Mouse (Mus musculus): ENCODE data around the gene Actg2. TPM values are rescaled to one million over a fixed set of nuclear protein-coding genes. Genes with fewer than 3 reads are reported as not detected.

The Actg2 gene
- polyA plus RNA-seq, 1 experiment from 2014 or later, result 1.7 TPM

GRCm38 (mm10) chr6:83532608-83533007, 3.5 kb downstream of the Actg2 start:
- no peaks in the 10 kb centered on the region for H3K36me3 ChIP-seq (ENCODE audit: control insufficient read depth, insufficient read depth, low read length)
- 69% methylated on average over 2 of the region's 2 CpGs for WGBS
- H3K9ac ChIP-seq (ENCODE audit: low read depth, low read length), result no peak overlapping the region
- H3K27me3 ChIP-seq (ENCODE audit: control insufficient read depth, insufficient read depth, low read depth, low read length), result no peaks in the 10 kb centered on the region
- no peak overlapping the region for H3K4me2 ChIP-seq (ENCODE audit: low read length)
- H3K4me1 ChIP-seq (ENCODE audit: control insufficient read depth, insufficient read depth, low read length), result no peaks in the 10 kb centered on the region
- no peak for ATAC-seq
- H3K27ac ChIP-seq (ENCODE audit: low read length), result no peak overlapping the region
- no peaks in the 10 kb centered on the region for H3K9me3 ChIP-seq (replicated peaks; ENCODE audit: control insufficient read depth, low read length, poor library complexity, severe bottlenecking)
- no peak overlapping the region for H3K4me3 ChIP-seq (ENCODE audit: low read depth, low read length)

- ATAC-seq, result no peak
- H3K9me3 ChIP-seq (replicated peaks; ENCODE audit: control insufficient read depth, low read length, poor library complexity, severe bottlenecking), result no peaks in the 10 kb centered on the region
- no peaks in the 10 kb centered on the region for H3K27me3 ChIP-seq (ENCODE audit: control insufficient read depth, insufficient read depth, low read depth, low read length)
- H3K9ac ChIP-seq (ENCODE audit: low read depth, low read length), result no peak overlapping the region
- H3K4me3 ChIP-seq (ENCODE audit: low read depth, low read length), result no peak overlapping the region
- H3K36me3 ChIP-seq (ENCODE audit: control insufficient read depth, insufficient read depth, low read length), result no peaks in the 10 kb centered on the region
- H3K27ac ChIP-seq (ENCODE audit: low read length), result no peak overlapping the region
- H3K4me2 ChIP-seq (ENCODE audit: low read length), result no peak overlapping the region
- H3K4me1 ChIP-seq (ENCODE audit: control insufficient read depth, insufficient read depth, low read length), result no peaks in the 10 kb centered on the region
- 78% methylated on average over 6 of the region's 6 CpGs for WGBS
Measured at GRCm38 (mm10) chr6:83523194-83523593, 12.9 kb downstream of the Actg2 start.

GRCm38 (mm10) chr6:83521784-83522183, 14.3 kb downstream of the Actg2 start:
- no peaks in the 10 kb centered on the region for H3K36me3 ChIP-seq (ENCODE audit: control insufficient read depth, insufficient read depth, low read length)
- H3K9ac ChIP-seq (ENCODE audit: low read depth, low read length), result no peak overlapping the region
- WGBS, result 77% methylated on average over 6 of the region's 6 CpGs
- H3K27ac ChIP-seq (ENCODE audit: low read length), result no peak overlapping the region
- H3K9me3 ChIP-seq (replicated peaks; ENCODE audit: control insufficient read depth, low read length, poor library complexity, severe bottlenecking), result no peaks in the 10 kb centered on the region
- H3K27me3 ChIP-seq (ENCODE audit: control insufficient read depth, insufficient read depth, low read depth, low read length), result no peaks in the 10 kb centered on the region
- H3K4me1 ChIP-seq (ENCODE audit: control insufficient read depth, insufficient read depth, low read length), result no peaks in the 10 kb centered on the region
- no peak overlapping the region for H3K4me2 ChIP-seq (ENCODE audit: low read length)
- ATAC-seq, result no peak
- no peak overlapping the region for H3K4me3 ChIP-seq (ENCODE audit: low read depth, low read length)

- H3K27ac ChIP-seq (ENCODE audit: low read length), result no peak overlapping the region
- H3K9ac ChIP-seq (ENCODE audit: low read depth, low read length), result no peak overlapping the region
- WGBS, result 88% methylated on average over 3 of the region's 3 CpGs
- H3K36me3 ChIP-seq (ENCODE audit: control insufficient read depth, insufficient read depth, low read length), result no peaks in the 10 kb centered on the region
- no peak overlapping the region for H3K4me3 ChIP-seq (ENCODE audit: low read depth, low read length)
- ATAC-seq, result no peak
- H3K4me1 ChIP-seq (ENCODE audit: control insufficient read depth, insufficient read depth, low read length), result no peaks in the 10 kb centered on the region
- no peaks in the 10 kb centered on the region for H3K9me3 ChIP-seq (replicated peaks; ENCODE audit: control insufficient read depth, low read length, poor library complexity, severe bottlenecking)
- H3K27me3 ChIP-seq (ENCODE audit: control insufficient read depth, insufficient read depth, low read depth, low read length), result no peaks in the 10 kb centered on the region
- no peak overlapping the region for H3K4me2 ChIP-seq (ENCODE audit: low read length)
Measured at GRCm38 (mm10) chr6:83518637-83519036, 17.4 kb downstream of the Actg2 start.

GRCm38 (mm10) chr6:83515172-83515571, 20.9 kb downstream of the Actg2 start:
- no peak overlapping the region for H3K27ac ChIP-seq (ENCODE audit: low read length)
- H3K9ac ChIP-seq (ENCODE audit: low read depth, low read length), result no peak overlapping the region
- no peak for ATAC-seq
- no peaks in the 10 kb centered on the region for H3K36me3 ChIP-seq (ENCODE audit: control insufficient read depth, insufficient read depth, low read length)
- 82% methylated on average over 3 of the region's 3 CpGs for WGBS
- no peaks in the 10 kb centered on the region for H3K4me1 ChIP-seq (ENCODE audit: control insufficient read depth, insufficient read depth, low read length)
- no peak overlapping the region for H3K4me2 ChIP-seq (ENCODE audit: low read length)
- no peaks in the 10 kb centered on the region for H3K9me3 ChIP-seq (replicated peaks; ENCODE audit: control insufficient read depth, low read length, poor library complexity, severe bottlenecking)
- no peaks in the 10 kb centered on the region for H3K27me3 ChIP-seq (ENCODE audit: control insufficient read depth, insufficient read depth, low read depth, low read length)
- no peak overlapping the region for H3K4me3 ChIP-seq (ENCODE audit: low read depth, low read length)

GRCm38 (mm10) chr6:83512495-83512894, 23.6 kb downstream of the Actg2 start:
- Histone ChIP-seq H3K9ac (ENCODE audit: low read depth, low read length) (no peak overlapping the region), H3K4me2 (ENCODE audit: low read length) (no peak overlapping the region), H3K9me3 (replicated peaks; ENCODE audit: control insufficient read depth, low read length, poor library complexity, severe bottlenecking) (no peaks in the 10 kb centered on the region), H3K27ac (ENCODE audit: low read length) (no peak overlapping the region), H3K4me1 (ENCODE audit: control insufficient read depth, insufficient read depth, low read length) (peaks cover 2% of the 10 kb centered on the region; the same call in 1 of the 2 replicates), H3K36me3 (ENCODE audit: control insufficient read depth, insufficient read depth, low read length) (no peaks in the 10 kb centered on the region), H3K27me3 (ENCODE audit: control insufficient read depth, insufficient read depth, low read depth, low read length) (no peaks in the 10 kb centered on the region), H3K4me3 (ENCODE audit: low read depth, low read length) (no peak overlapping the region)
- 37% methylated on average over 1 of the region's 1 CpGs for WGBS
- ATAC-seq, result no peak

GRCm38 (mm10) chr6:83510210-83510609, 25.9 kb downstream of the Actg2 start:
- Histone ChIP-seq H3K27me3 (ENCODE audit: control insufficient read depth, insufficient read depth, low read depth, low read length) (no peaks in the 10 kb centered on the region), H3K27ac (ENCODE audit: low read length) (no peak overlapping the region), H3K9ac (ENCODE audit: low read depth, low read length) (no peak overlapping the region), H3K9me3 (replicated peaks; ENCODE audit: control insufficient read depth, low read length, poor library complexity, severe bottlenecking) (no peaks in the 10 kb centered on the region), H3K4me1 (ENCODE audit: control insufficient read depth, insufficient read depth, low read length) (peaks cover 14% of the 10 kb centered on the region), H3K4me2 (ENCODE audit: low read length) (no peak overlapping the region), H3K4me3 (ENCODE audit: low read depth, low read length) (no peak overlapping the region), H3K36me3 (ENCODE audit: control insufficient read depth, insufficient read depth, low read length) (no peaks in the 10 kb centered on the region)
- no peak for ATAC-seq
- WGBS, result 63% methylated on average over 2 of the region's 2 CpGs

GRCm38 (mm10) chr6:83509442-83509841, 26.6 kb downstream of the Actg2 start:
- Histone ChIP-seq H3K27ac (ENCODE audit: low read length) (no peak overlapping the region), H3K9me3 (replicated peaks; ENCODE audit: control insufficient read depth, low read length, poor library complexity, severe bottlenecking) (no peaks in the 10 kb centered on the region), H3K4me1 (ENCODE audit: control insufficient read depth, insufficient read depth, low read length) (peaks cover 16% of the 10 kb centered on the region), H3K4me2 (ENCODE audit: low read length) (no peak overlapping the region), H3K9ac (ENCODE audit: low read depth, low read length) (peak overlapping the region; percentile 12; the same call in 1 of the 2 replicates), H3K36me3 (ENCODE audit: control insufficient read depth, insufficient read depth, low read length) (no peaks in the 10 kb centered on the region), H3K4me3 (ENCODE audit: low read depth, low read length) (no peak overlapping the region), H3K27me3 (ENCODE audit: control insufficient read depth, insufficient read depth, low read depth, low read length) (no peaks in the 10 kb centered on the region)
- no peak for ATAC-seq
- 37% methylated on average over 8 of the region's 8 CpGs for WGBS

- Histone ChIP-seq H3K36me3 (ENCODE audit: control insufficient read depth, insufficient read depth, low read length) (no peaks in the 10 kb centered on the region), H3K9me3 (replicated peaks; ENCODE audit: control insufficient read depth, low read length, poor library complexity, severe bottlenecking) (no peaks in the 10 kb centered on the region), H3K4me2 (ENCODE audit: low read length) (peak overlapping the region; percentile 71), H3K27ac (ENCODE audit: low read length) (peak overlapping the region; percentile 95), H3K27me3 (ENCODE audit: control insufficient read depth, insufficient read depth, low read depth, low read length) (no peaks in the 10 kb centered on the region), H3K4me3 (ENCODE audit: low read depth, low read length) (peak overlapping the region; percentile 78), H3K9ac (ENCODE audit: low read depth, low read length) (peak overlapping the region; percentile 59), H3K4me1 (ENCODE audit: control insufficient read depth, insufficient read depth, low read length) (peaks cover 19% of the 10 kb centered on the region)
- WGBS, result 30% methylated on average over 6 of the region's 6 CpGs
- no peak; the same call in none of the 2 replicates for ATAC-seq
Measured at GRCm38 (mm10) chr6:83507168-83507546, 28.9 kb downstream of the Actg2 start.

All from midbrain, embryonic 16.5 days (tissue).